Mouse (Mus musculus) heart, embryonic 14.5 days (tissue): ENCODE results near the gene Arid5b. TPM values are rescaled to one million over a fixed set of nuclear protein-coding genes. Genes with fewer than 3 reads are reported as not detected.

Experiments
- ATAC-seq: fragments of 200-750 bp; cut with Nextera tagmentation; 2 replicates; pipeline ENCODE4 v1.8.0; 2017; ENCODE audit warnings: low read depth, moderate TSS enrichment; ENCODE audit not compliant: insufficient number of reproducible peaks, insufficient read depth, low FRiP score
- H3K27ac ChIP-seq, 2 experiments: fragments of 200-500 bp in 1 of 2; fragments of 300-500 bp in 1 of 2; sonication (generic) in 1 of 2; replicated peaks in 1 of 2; 2 replicates each; pipeline ENCODE4 v1.5.1; 2012 to 2014; ENCODE audit warnings: low read depth in 2 of 2, low read length in 2 of 2, control low read depth in 1 of 2, mild to moderate bottlenecking in 1 of 2, mixed read lengths in 1 of 2; ENCODE audit not compliant: control insufficient read depth in 1 of 2, insufficient read depth in 1 of 2
- H3K27me3 ChIP-seq: fragments of 300-500 bp; sonication (generic); 2 replicates; pipeline ENCODE4 v1.6.1; 2014; ENCODE audit warnings: mild to moderate bottlenecking, low read length, control low read depth; ENCODE audit not compliant: control insufficient read depth, insufficient read depth
- H3K36me3 ChIP-seq: fragments of 300-500 bp; sonication (generic); 2 replicates; pipeline ENCODE4 v1.6.1; 2014; ENCODE audit warnings: mild to moderate bottlenecking, control low read depth, low read length, mixed read lengths; ENCODE audit not compliant: control insufficient read depth, insufficient read depth
- H3K4me1 ChIP-seq, 2 experiments: fragments of 200-500 bp in 1 of 2; fragments of 300-500 bp in 1 of 2; sonication (generic) in 1 of 2; 2 replicates each; pipeline ENCODE4 v1.6.1; 2012 to 2014; ENCODE audit warnings: low read length in 2 of 2, control low read depth in 1 of 2, mixed read lengths in 1 of 2; ENCODE audit not compliant: control insufficient read depth in 2 of 2, insufficient read depth in 2 of 2
- H3K4me2 ChIP-seq: fragments of 300-500 bp; sonication (generic); 2 replicates; pipeline ENCODE4 v1.6.1; 2014; ENCODE audit warnings: mild to moderate bottlenecking, low read length
- H3K4me3 ChIP-seq, 2 experiments: fragments of 200-500 bp in 1 of 2; fragments of 300-500 bp in 1 of 2; sonication (generic) in 1 of 2; 2 replicates each; pipeline ENCODE4 v1.5.1; 2012 to 2014; ENCODE audit warnings: low read length in 2 of 2, mild to moderate bottlenecking in 2 of 2, control low read depth in 1 of 2, low read depth in 1 of 2, moderate library complexity in 1 of 2; ENCODE audit not compliant: control insufficient read depth in 1 of 2, insufficient read depth in 1 of 2
- H3K9ac ChIP-seq: fragments of 300-500 bp; sonication (generic); 2 replicates; pipeline ENCODE4 v1.6.1; 2014; ENCODE audit warnings: mild to moderate bottlenecking, low read length
- H3K9me3 ChIP-seq: fragments of 300-500 bp; sonication (generic); 2 replicates; pipeline ENCODE4 v1.6.1; 2016; ENCODE audit warnings: low read length, control low read depth; ENCODE audit not compliant: control insufficient read depth
- WGBS: fragments of 180-500 bp; shearing (Covaris S2); extraction: QIAGEN DNeasy Blood & Tissue Kit; methylation state at CpG from one replicate; pipeline ENCODE4 v1.1.7; 2014; 5-methylcytosine and 5-hydroxymethylcytosine counted together
- polyA plus RNA-seq: library from polyadenylated mRNA; unstranded; fragments of >200 nt; fragmentation: Nextera tagmentation; extraction: Ambion mirVana; gene quantifications from 2 replicates; pipeline ENCODE4 v1.2.1, GENCODE M21; 2014

Arid5b gene
- polyA plus RNA-seq, 1 experiment from 2014 or later: 23.0 TPM

DNA sequence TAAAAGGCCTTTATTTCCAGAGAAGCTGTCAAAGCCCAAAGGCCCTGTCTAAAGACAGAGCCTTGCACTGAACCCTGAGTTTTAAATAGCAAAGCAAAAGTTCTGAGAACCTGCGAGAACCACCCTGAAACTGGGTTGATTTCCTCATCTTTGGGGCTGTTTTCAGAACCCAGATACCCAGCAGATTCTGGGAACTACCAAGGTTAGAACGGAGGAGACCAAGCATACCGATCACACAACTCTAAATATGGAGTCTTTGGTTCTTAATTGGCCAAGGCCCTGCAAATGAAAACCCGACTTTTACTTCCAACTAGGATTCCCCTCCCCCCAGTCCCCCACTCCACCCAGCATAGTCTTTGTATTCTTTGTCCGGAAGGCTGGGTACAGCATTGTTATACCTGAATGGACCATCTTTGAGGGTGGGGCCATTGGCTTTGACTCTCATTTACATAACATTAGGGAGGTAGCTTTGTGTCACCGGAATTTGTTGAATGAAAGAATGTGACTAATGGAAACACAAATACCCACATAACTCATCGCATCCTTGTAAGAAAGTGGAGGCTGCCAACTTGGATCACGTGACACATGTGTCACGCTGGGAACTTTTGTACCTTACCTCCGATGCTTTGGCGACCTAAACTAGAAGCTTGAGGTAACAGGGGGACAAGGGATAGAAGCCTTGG lies 141.2 kb downstream of the Arid5b start:
- H3K36me3 ChIP-seq: peaks cover 18% of the 10 kb centered on the region
- peak overlapping the region in 1 of 2 experiments; percentile 64; a peak in 1 of 4 replicates for H3K4me3 ChIP-seq
- no peak for ATAC-seq
- H3K27me3 ChIP-seq: no peaks in the 10 kb centered on the region
- peaks cover 19 to 55% of the 10 kb centered on the region in 2 experiments for H3K4me1 ChIP-seq
- H3K9ac ChIP-seq: peak overlapping the region; percentile 88
- H3K27ac ChIP-seq: peak overlapping the region; percentile 92 to 98
- peak overlapping the region; percentile 78 for H3K4me2 ChIP-seq
- 73% methylated on average over 11 of the region's 11 CpGs for WGBS
- H3K9me3 ChIP-seq: no peaks in the 10 kb centered on the region

DNA sequence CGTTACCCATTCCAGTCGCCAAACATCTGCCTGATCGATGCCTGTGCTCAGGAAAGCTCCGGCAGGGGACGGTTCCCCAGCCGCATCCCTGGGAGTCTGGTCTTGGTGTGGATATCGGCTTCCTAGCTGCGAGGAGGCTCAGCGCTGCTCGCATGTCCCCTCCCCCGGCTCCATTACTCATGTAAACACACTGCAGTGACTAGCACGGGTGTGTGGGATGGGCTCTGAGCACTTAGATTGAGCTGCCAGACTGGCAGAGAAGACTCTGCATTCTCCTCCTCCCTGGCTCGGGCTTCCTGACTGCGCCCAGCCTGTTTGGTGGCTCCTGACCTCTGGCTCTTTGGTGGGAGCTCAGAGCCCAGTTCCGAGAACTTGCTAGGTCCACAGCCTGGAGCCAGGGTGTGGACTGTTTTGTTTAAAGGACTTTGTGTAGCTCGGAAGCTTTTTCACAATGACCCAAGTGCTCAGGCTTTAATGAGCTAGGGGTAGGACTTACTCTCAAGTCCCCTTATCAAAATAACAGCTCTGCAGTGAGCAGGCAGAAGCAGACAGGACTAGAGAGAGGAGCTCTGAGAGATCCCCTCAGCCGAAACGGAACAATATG lies 142.0 kb downstream of the Arid5b start:
- Histone ChIP-seq H3K9me3 (no peaks in the 10 kb centered on the region), H3K27me3 (no peaks in the 10 kb centered on the region), H3K4me2 (peak overlapping the region; percentile 78), H3K36me3 (peaks cover 25% of the 10 kb centered on the region), H3K4me3 (peak overlapping the region; percentile 64 to 71), H3K4me1 (peaks cover 19 to 57% of the 10 kb centered on the region in 2 experiments), H3K9ac (peak overlapping the region; percentile 88), H3K27ac (peak overlapping the region; percentile 92 to 98)
- under 1% methylated on average over 18 of the region's 18 CpGs for WGBS
- peak; percentile 89 for ATAC-seq

DNA sequence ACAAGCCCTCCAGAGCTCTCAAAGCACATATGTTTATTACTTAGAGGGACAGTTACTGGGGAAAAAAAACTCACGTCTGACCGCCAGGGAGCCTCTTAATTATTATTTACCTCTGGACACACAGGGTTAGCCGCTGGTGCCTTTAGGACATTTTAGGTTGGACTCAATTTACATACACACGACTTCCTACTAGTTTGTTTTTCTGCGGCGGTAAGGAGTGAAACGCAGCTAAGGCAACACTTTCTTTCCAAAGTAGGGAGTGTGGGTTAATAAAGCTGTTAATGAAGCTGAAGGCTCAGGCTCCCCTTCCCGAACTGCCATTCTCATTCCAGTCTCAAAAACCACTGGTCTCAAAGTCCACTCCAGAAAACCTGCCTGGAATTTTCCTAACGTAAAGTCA lies 142.5 kb downstream of the Arid5b start:
- WGBS: 3% methylated on average over 9 of the region's 9 CpGs
- peaks cover 31% of the 10 kb centered on the region for H3K36me3 ChIP-seq
- peak overlapping the region; percentile 78 for H3K4me2 ChIP-seq
- peak overlapping the region; percentile 92 to 98 for H3K27ac ChIP-seq
- no peaks in the 10 kb centered on the region for H3K9me3 ChIP-seq
- no peaks in the 10 kb centered on the region for H3K27me3 ChIP-seq
- peaks cover 19 to 57% of the 10 kb centered on the region in 2 experiments for H3K4me1 ChIP-seq
- peak overlapping the region; percentile 88 for H3K9ac ChIP-seq
- no peak for ATAC-seq
- peak overlapping the region; percentile 64 to 71 for H3K4me3 ChIP-seq

DNA sequence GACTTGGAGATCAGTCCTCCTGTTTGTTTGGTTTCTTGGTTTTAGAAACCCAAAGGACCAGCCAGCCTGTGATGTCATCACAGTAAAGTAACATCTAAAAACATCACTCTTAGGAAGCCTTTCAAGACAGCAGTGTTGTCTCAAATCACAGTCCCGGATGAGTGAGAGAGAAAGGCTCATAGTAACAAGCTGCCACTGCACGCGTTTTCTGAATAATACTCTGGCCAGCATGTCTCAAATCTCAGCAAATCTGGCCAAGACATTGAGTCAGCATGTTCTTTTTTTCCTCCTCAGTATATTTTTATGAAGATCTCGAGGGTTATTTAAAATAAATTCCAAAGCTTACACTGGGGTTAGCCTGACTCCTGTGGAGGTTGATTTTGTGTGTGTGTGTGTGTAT lies 143.1 kb downstream of the Arid5b start:
- Histone ChIP-seq H3K4me3 (peak overlapping the region; percentile 64 to 71; a peak in 3 of 4 replicates), H3K9me3 (no peaks in the 10 kb centered on the region), H3K27ac (peak overlapping the region; percentile 25 to 98; a peak in 3 of 4 replicates), H3K36me3 (peaks cover 36% of the 10 kb centered on the region), H3K4me1 (peaks cover 19 to 51% of the 10 kb centered on the region in 2 experiments), H3K4me2 (peak overlapping the region; percentile 78), H3K27me3 (no peaks in the 10 kb centered on the region), H3K9ac (peak overlapping the region; percentile 88)
- WGBS: 9% methylated on average over 4 of the region's 4 CpGs
- no peak for ATAC-seq

DNA sequence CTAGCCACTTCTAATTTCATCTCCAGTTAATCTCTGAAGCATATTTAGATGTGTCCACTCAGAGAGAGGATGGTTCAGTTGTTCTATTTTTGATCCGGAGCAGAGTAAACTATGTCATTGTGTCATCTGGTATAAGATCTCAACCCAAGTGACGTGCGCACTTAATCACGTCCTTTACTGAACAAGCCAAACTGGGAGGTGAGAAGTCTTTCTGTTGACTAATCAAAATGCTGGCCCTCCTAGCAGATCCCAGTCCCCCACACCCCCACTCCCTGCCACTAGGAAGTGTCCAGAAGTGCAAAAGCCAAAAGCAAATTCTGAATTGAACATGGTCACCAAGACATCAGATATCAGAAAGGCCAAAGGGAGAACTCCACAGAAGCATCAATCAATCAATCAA lies 144.0 kb downstream of the Arid5b start:
- Histone ChIP-seq H3K27ac (peak overlapping the region; percentile 34 to 98; a peak in 3 of 4 replicates), H3K9me3 (no peaks in the 10 kb centered on the region), H3K4me2 (peak overlapping the region; percentile 78), H3K4me3 (peak overlapping the region; percentile 5 to 64; a peak in 2 of 4 replicates), H3K9ac (peak overlapping the region; percentile 88), H3K36me3 (peaks cover 38% of the 10 kb centered on the region), H3K27me3 (no peaks in the 10 kb centered on the region), H3K4me1 (peaks cover 19 to 54% of the 10 kb centered on the region in 2 experiments)
- ATAC-seq: no peak
- WGBS: 25% methylated on average over 4 of the region's 4 CpGs

DNA sequence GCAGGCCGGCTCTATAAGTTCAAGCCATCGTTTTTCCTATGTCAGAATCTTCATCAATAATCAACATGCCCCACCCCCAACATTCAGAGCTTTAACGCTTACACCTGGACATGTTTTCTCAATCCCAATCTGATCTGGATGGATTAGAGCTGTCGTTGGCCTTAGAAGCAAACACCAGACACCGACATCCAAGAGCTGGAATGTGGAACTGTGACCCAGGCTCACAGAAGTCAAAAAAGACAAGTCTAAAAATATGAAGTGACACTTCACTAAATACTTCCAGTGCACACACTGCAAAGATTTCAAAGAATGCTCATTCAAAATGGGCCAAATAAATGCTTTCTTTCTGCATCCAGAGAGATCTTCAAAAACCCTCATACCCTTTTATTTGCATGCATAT lies 144.5 kb downstream of the Arid5b start:
- Histone ChIP-seq H3K4me3 (peak overlapping the region in 1 of 2 experiments; percentile 64; a peak in 1 of 4 replicates), H3K36me3 (peaks cover 38% of the 10 kb centered on the region), H3K4me2 (peak overlapping the region; percentile 78), H3K27ac (peak overlapping the region; percentile 11 to 23; a peak in 2 of 4 replicates), H3K4me1 (peaks cover 19 to 59% of the 10 kb centered on the region in 2 experiments), H3K9ac (peak overlapping the region; percentile 41; the same call in 1 of the 2 replicates), H3K27me3 (no peaks in the 10 kb centered on the region), H3K9me3 (no peaks in the 10 kb centered on the region)
- ATAC-seq: no peak
- 37% methylated on average over 5 of the region's 5 CpGs for WGBS

DNA sequence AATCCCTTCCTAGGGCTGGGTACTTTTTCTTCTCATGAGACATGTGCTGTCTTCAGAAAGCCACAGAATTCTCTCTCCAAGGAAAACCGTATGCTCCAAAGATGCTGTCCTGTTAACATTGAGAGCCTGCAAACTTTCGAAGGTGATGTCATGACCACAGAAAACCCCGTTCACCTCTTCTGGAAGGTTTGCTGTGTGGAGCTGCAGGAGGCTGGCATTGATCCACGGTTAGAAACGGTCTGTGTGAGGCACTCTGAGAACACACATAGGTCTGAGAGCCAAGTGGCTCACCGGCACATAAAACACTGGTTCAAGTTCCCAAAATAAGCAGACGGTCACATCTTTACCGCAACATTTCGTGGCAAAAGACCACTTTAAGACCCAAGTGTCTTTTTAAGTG lies 145.9 kb downstream of the Arid5b start:
- WGBS: 64% methylated on average over 9 of the region's 9 CpGs

More for the DNA sequence above, 145.9 kb downstream of the Arid5b start:
- ATAC-seq: no peak
- Histone ChIP-seq H3K27me3 (no peaks in the 10 kb centered on the region), H3K4me2 (peak overlapping the region; percentile 9; the same call in 1 of the 2 replicates), H3K4me1 (peaks cover 19 to 70% of the 10 kb centered on the region in 2 experiments), H3K9me3 (no peaks in the 10 kb centered on the region), H3K36me3 (peaks cover 38% of the 10 kb centered on the region), H3K4me3 (no peak overlapping the region), H3K27ac (0 out of 4 replicates have a peak overlapping the region, but pooled peaks of 1 of the 2 experiments have one; percentile 41), H3K9ac (peak overlapping the region; percentile 45; the same call in 1 of the 2 replicates)
